Mouse (Mus musculus) hindbrain, embryonic 16.5 days (tissue): ENCODE results near the gene Rwdd4a. TPM values are rescaled to one million over a fixed set of nuclear protein-coding genes. Genes with fewer than 3 reads are reported as not detected.

Experiments
- microRNA-seq: library from miRNA; unstranded; fragments of <30 nt; microRNA quantifications from one replicate; pipeline ENCODE4, GENCODE M21; 2017
- polyA plus RNA-seq: library from polyadenylated mRNA; unstranded; fragments of >200 nt; fragmentation: Nextera tagmentation; extraction: Ambion mirVana; gene quantifications from 2 replicates; pipeline ENCODE4 v1.2.1, GENCODE M21; 2015

Gene Rwdd4a
- polyA plus RNA-seq, 1 experiment from 2014 or later, result 31.6 TPM

Small RNAs within 50 kb of the gene (microRNA-seq; reads per million reads assigned to microRNA genes)
- gene Gm27409, result not detected

Other genes with a start within 250 kb of the Rwdd4a start
- gene Stox2, start 87.3 kb upstream of the Rwdd4a start, polyA plus RNA-seq, result 28.5 and 30.3 TPM in 2 replicates
- gene Trappc11, start 194 bp upstream of the Rwdd4a start, polyA plus RNA-seq, result 39.7 and 42.5 TPM in 2 replicates
- 4.6 and 6.5 TPM in 2 replicates for gene Ing2, start 141.9 kb downstream of the Rwdd4a start, polyA plus RNA-seq
- 24.7 and 28.5 TPM in 2 replicates for gene Cdkn2aip, start 180.3 kb downstream of the Rwdd4a start, polyA plus RNA-seq